Mouse (Mus musculus): ENCODE measurements at regions not wholly inside any gene's neighbourhood (a gene's known extent, or its start where the extent isn't known, plus 50 kb on each side); places are given as distances from the start of the nearest gene placed in this dataset.

- no peak overlapping the region for H3K4me2 ChIP-seq (ENCODE audit: insufficient read depth, low read depth, poor library complexity, severe bottlenecking)
- TF ChIP-seq POLR2AphosphoS2 (IDR thresholded peaks at IDR 0.05; ENCODE audit: low read depth, low read length) (no peak), E2F4 (IDR thresholded peaks at IDR 0.05; ENCODE audit: insufficient replicate concordance, low read depth, low read length) (no peak), ZMIZ1 (IDR thresholded peaks at IDR 0.05; ENCODE audit: low read depth, low read length) (no peak), RCOR1 (conservative IDR thresholded peaks at IDR 0.05; ENCODE audit: low read depth, low read length) (no peak), NRF1 (IDR thresholded peaks at IDR 0.05; ENCODE audit: low read depth, low read length) (no peak), MXI1 (IDR thresholded peaks at IDR 0.05; ENCODE audit: low read depth, low read length) (no peak), MAFK (IDR thresholded peaks at IDR 0.05; ENCODE audit: insufficient replicate concordance, low read length) (no peak), IRF4 (IDR thresholded peaks at IDR 0.05; ENCODE audit: low read depth, low read length) (no peak), CHD2 (IDR thresholded peaks at IDR 0.05; ENCODE audit: low read length) (no peak), PAX5 (IDR thresholded peaks at IDR 0.05; ENCODE audit: low read length) (no peak), MEF2A (IDR thresholded peaks at IDR 0.05; ENCODE audit: borderline replicate concordance, low read depth, low read length) (no peak), EP300 (IDR thresholded peaks at IDR 0.05; ENCODE audit: low read length) (no peak), HCFC1 (IDR thresholded peaks at IDR 0.05; ENCODE audit: low read depth, low read length) (no peak), CTCF (conservative IDR thresholded peaks at IDR 0.05 in 1 of 2, IDR thresholded peaks at IDR 0.05 in 1 of 2; ENCODE audit: low read depth in 2 of 2, low read length in 2 of 2) (no peak), ETS1 (conservative IDR thresholded peaks at IDR 0.05; ENCODE audit: low read depth, low read length) (no peak), SMC3 (IDR thresholded peaks at IDR 0.05; ENCODE audit: low read depth, low read length) (no peak), SIN3A (IDR thresholded peaks at IDR 0.05; ENCODE audit: low read length) (no peak), CHD1 (IDR thresholded peaks at IDR 0.05; ENCODE audit: low read depth, low read length) (no peak), POLR2A (IDR thresholded peaks at IDR 0.05; ENCODE audit: low read depth, low read length) (no peak), RAD21 (IDR thresholded peaks at IDR 0.05; ENCODE audit: low read depth, low read length) (no peak)
Measured at GRCm38 (mm10) chr12:69084656-69085055, 74.3 kb downstream of the Rps29 start.

DNA sequence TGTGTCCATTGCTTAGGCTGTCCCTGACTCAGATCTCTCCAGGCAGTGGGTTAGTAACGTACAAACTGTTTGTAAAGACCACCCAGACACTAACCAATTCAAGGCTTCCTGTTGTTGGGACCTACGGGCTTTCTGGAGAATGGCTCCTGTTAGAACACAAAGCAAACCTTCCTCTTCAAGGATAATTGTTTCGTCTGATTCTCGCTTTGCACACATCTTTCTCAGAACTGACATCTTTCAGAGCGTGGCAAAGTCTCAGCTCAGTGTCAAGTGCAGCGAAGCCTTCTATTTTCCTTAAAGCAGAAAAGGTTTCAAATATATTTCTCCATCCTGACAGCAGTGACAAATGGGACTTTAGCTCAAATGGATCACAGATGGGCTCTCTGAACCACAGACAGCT, 76.9 kb downstream of the Rps29 start:
- no peaks in the 10 kb centered on the region for H3K9me3 ChIP-seq (replicated peaks; ENCODE audit: low read length)
- H3K27me3 ChIP-seq (replicated peaks), result no peaks in the 10 kb centered on the region
- no peaks in the 10 kb centered on the region for H3K79me2 ChIP-seq (replicated peaks; ENCODE audit: control insufficient read depth, extremely low read depth, insufficient read depth, poor library complexity, severe bottlenecking)
- no peak overlapping the region for H3K9ac ChIP-seq (ENCODE audit: insufficient read depth, low read depth)
- no peak overlapping the region for H3K27ac ChIP-seq (ENCODE audit: insufficient read depth, low read depth)
- no peak overlapping the region for H3K4me2 ChIP-seq (ENCODE audit: insufficient read depth, low read depth, poor library complexity, severe bottlenecking)
- H3K4me3 ChIP-seq (replicated peaks in 1 of 3; ENCODE audit: low read depth in 2 of 3, low read length in 2 of 3, poor library complexity in 1 of 3), result no peak overlapping the region
- DNase-seq (ENCODE audit: extremely low read depth), result no peak
- no peak for TF ChIP-seq IRF4 (IDR thresholded peaks at IDR 0.05; ENCODE audit: low read depth, low read length)
- no peak for TF ChIP-seq SMC3 (IDR thresholded peaks at IDR 0.05; ENCODE audit: low read depth, low read length)
- TF ChIP-seq MYC (IDR thresholded peaks at IDR 0.05; ENCODE audit: low read depth, low read length), result no peak
- H3K4me1 ChIP-seq (ENCODE audit: control insufficient read depth in 1 of 2, insufficient read depth in 2 of 2), result peaks cover 0 to 8% of the 10 kb centered on the region in 2 experiments; a peak in 1 of 4 replicates
- dilution Hi-C loops (cut with MboI; ENCODE audit: extremely low pct_ligation_motif_present, extremely low pct_unique_long_range_greater_than_20kb, low sequenced_read_pairs) (no loop called here), in situ Hi-C loops (cut with MboI; ENCODE audit: low pct_ligation_motif_present, low pct_unique_long_range_greater_than_20kb, low sequenced_read_pairs) (no loop called here)
- H3K36me3 ChIP-seq (replicated peaks in 1 of 2; ENCODE audit: control insufficient read depth in 1 of 2, insufficient read depth in 1 of 2, low read length in 1 of 2), result no peaks in the 10 kb centered on the region

More at GRCm38 (mm10) chr12:69084656-69085055, 74.3 kb downstream of the Rps29 start:
- in situ Hi-C loops (cut with MboI; ENCODE audit: low pct_ligation_motif_present, low pct_unique_long_range_greater_than_20kb, low sequenced_read_pairs), result no loop called here
- DNase-seq (ENCODE audit: extremely low read depth), result no peak
- H3K4me1 ChIP-seq (ENCODE audit: control insufficient read depth in 1 of 2, insufficient read depth in 2 of 2), result peaks cover 0 to 13% of the 10 kb centered on the region in 2 experiments; a peak in 1 of 4 replicates
- no peak overlapping the region for H3K27ac ChIP-seq (ENCODE audit: insufficient read depth, low read depth)
- H3K79me2 ChIP-seq (replicated peaks; ENCODE audit: control insufficient read depth, extremely low read depth, insufficient read depth, poor library complexity, severe bottlenecking), result no peaks in the 10 kb centered on the region
- H3K4me3 ChIP-seq (replicated peaks in 1 of 3; ENCODE audit: low read depth in 2 of 3, low read length in 2 of 3, poor library complexity in 1 of 3), result no peak overlapping the region
- H3K36me3 ChIP-seq (replicated peaks in 1 of 2; ENCODE audit: control insufficient read depth in 1 of 2, insufficient read depth in 1 of 2, low read length in 1 of 2), result no peaks in the 10 kb centered on the region
- dilution Hi-C loops (cut with MboI; ENCODE audit: extremely low pct_ligation_motif_present, extremely low pct_unique_long_range_greater_than_20kb, low sequenced_read_pairs), result no loop called here
- H3K9ac ChIP-seq (ENCODE audit: insufficient read depth, low read depth), result no peak overlapping the region
- H3K27me3 ChIP-seq (replicated peaks), result no peaks in the 10 kb centered on the region
- no peaks in the 10 kb centered on the region for H3K9me3 ChIP-seq (replicated peaks; ENCODE audit: low read length)
